Mouse (Mus musculus): ENCODE results near the gene Mtap.

Gene Mtap

GRCm38 (mm10) chr4:89137542-89138360 lies 829 bp downstream of the Mtap start:
- peak; percentile 13 for DNase-seq (ENCODE audit: low spot score)

GRCm38 (mm10) chr4:89138361-89138651 lies 1.4 kb downstream of the Mtap start:
- DNase-seq (ENCODE audit: low spot score), result no peak

- no peak for DNase-seq (ENCODE audit: low spot score)
Observed at GRCm38 (mm10) chr4:89140832-89141231, 3.9 kb downstream of the Mtap start.

GRCm38 (mm10) chr4:89145409-89145808 lies 8.5 kb downstream of the Mtap start:
- DNase-seq (ENCODE audit: low spot score), result peak; percentile 50

- no peak for DNase-seq (ENCODE audit: low spot score)
Observed at GRCm38 (mm10) chr4:89146291-89146690, 9.4 kb downstream of the Mtap start.

GRCm38 (mm10) chr4:89149261-89149660 lies 12.3 kb downstream of the Mtap start:
- DNase-seq (ENCODE audit: low spot score), result no peak

GRCm38 (mm10) chr4:89161389-89161788 lies 24.5 kb downstream of the Mtap start:
- DNase-seq (ENCODE audit: low spot score), result no peak

GRCm38 (mm10) chr4:89162496-89162895 lies 25.6 kb downstream of the Mtap start:
- DNase-seq (ENCODE audit: low spot score), result no peak

GRCm38 (mm10) chr4:89163613-89164012 lies 26.7 kb downstream of the Mtap start:
- DNase-seq (ENCODE audit: low spot score), result no peak

- no peak for DNase-seq (ENCODE audit: low spot score)
Observed at GRCm38 (mm10) chr4:89164681-89165080, 27.8 kb downstream of the Mtap start.

GRCm38 (mm10) chr4:89168877-89169276 lies 32.0 kb downstream of the Mtap start:
- no peak for DNase-seq (ENCODE audit: low spot score)

GRCm38 (mm10) chr4:89169739-89170138 lies 32.8 kb downstream of the Mtap start:
- no peak for DNase-seq (ENCODE audit: low spot score)

GRCm38 (mm10) chr4:89170931-89171330 lies 34.0 kb downstream of the Mtap start:
- DNase-seq (ENCODE audit: low spot score), result no peak

GRCm38 (mm10) chr4:89172873-89173605 lies 36.1 kb downstream of the Mtap start:
- DNase-seq (ENCODE audit: low spot score), result no peak

GRCm38 (mm10) chr4:89177514-89178307 lies 40.8 kb downstream of the Mtap start:
- DNase-seq (ENCODE audit: low spot score), result peak; percentile 8

GRCm38 (mm10) chr4:89180121-89180520 lies 43.2 kb downstream of the Mtap start:
- DNase-seq (ENCODE audit: low spot score), result no peak

GRCm38 (mm10) chr4:89181656-89182055 lies 44.7 kb downstream of the Mtap start:
- DNase-seq (ENCODE audit: low spot score), result no peak

GRCm38 (mm10) chr4:89182486-89182885 lies 45.6 kb downstream of the Mtap start:
- DNase-seq (ENCODE audit: low spot score), result no peak

GRCm38 (mm10) chr4:89195481-89195880 lies 58.6 kb downstream of the Mtap start:
- DNase-seq (ENCODE audit: low spot score), result no peak

GRCm38 (mm10) chr4:89197128-89197527 lies 60.2 kb downstream of the Mtap start:
- no peak for DNase-seq (ENCODE audit: low spot score)

GRCm38 (mm10) chr4:89200806-89201205 lies 63.9 kb downstream of the Mtap start:
- no peak for DNase-seq (ENCODE audit: low spot score)

- DNase-seq (ENCODE audit: low spot score), result no peak
Observed at GRCm38 (mm10) chr4:89209310-89209709, 72.4 kb downstream of the Mtap start.

GRCm38 (mm10) chr4:89210314-89210713 lies 73.4 kb downstream of the Mtap start:
- DNase-seq (ENCODE audit: low spot score), result no peak
